Mouse (Mus musculus): ENCODE measurements around the gene Epha8. TPM values are rescaled to one million over a fixed set of nuclear protein-coding genes. Genes with fewer than 3 reads are reported as not detected.

Epha8 gene
- total RNA-seq, 2 experiments from 2014 or later, result not detected

Other genes with a start within 250 kb of the Epha8 start
- gene Ephb2, start 120.8 kb downstream of the Epha8 start, total RNA-seq (2021), result 1 to 10 TPM in 1 of 2 experiments, under 1 TPM in 1; 0.81 to 1.1 TPM
- 10 to 100 TPM; 41.6 to 44.7 TPM for gene C1qb, start 70.6 kb downstream of the Epha8 start, total RNA-seq (2021)
- gene C1qc, start 63.8 kb downstream of the Epha8 start, total RNA-seq (2021), result 10 to 100 TPM; 34.9 to 36.4 TPM
- 10 to 100 TPM; 39.1 to 41.5 TPM for gene C1qa, start 58.0 kb downstream of the Epha8 start, total RNA-seq (2021)
- 1 to 10 TPM; 6.5 to 8.2 TPM for gene Zbtb40, start 92.0 kb upstream of the Epha8 start, total RNA-seq (2021)